Mouse (Mus musculus) heart, adult 2 months (tissue): ENCODE data around the gene Atp4b.

Experiments
- CTCF ChIP-seq: fragments of 200-600 bp; IDR thresholded peaks from 2 replicates; pipeline ENCODE4 v1.8.1; 2022; ENCODE audit warnings: antibody characterized with exemption, mild to moderate bottlenecking, moderate library complexity
- EP300 ChIP-seq: fragments of 200-500 bp; IDR thresholded peaks from 2 replicates; pipeline ENCODE4 v1.6.1; 2011; ENCODE audit warnings: low read depth, low read length, control low read depth; ENCODE audit not compliant: insufficient read depth
- POLR2A ChIP-seq: fragments of 200-500 bp; IDR thresholded peaks from 2 replicates; pipeline ENCODE4 v1.6.1; 2011; ENCODE audit warnings: mild to moderate bottlenecking, low read depth, low read length, control low read depth; ENCODE audit not compliant: insufficient read depth

DNA sequence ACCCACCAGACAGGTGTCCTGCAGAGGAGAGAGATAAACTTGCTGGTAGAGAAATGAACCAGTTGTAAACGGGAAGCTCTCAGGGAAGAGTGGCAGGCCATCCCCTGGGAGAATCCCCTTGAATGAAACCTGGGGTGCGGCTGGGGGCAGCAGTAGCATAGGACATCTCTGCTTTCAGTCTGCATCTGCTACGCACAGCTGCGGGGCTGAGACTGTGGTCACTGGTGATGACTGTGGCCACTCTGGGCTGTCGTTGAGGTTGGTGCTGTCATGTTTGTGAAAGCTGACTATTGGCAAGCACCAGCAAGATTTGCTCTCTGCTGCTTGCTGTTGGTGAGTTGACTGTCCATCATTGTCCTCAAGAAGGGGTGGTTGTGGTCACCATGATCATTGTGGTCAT is 45.0 kb downstream of the Atp4b start:
- no peak for TF ChIP-seq POLR2A
- no peak for TF ChIP-seq CTCF
- no peak for TF ChIP-seq EP300
